Mouse (Mus musculus): Measurements from ENCODE around the gene Gpr4. TPM values are rescaled to one million over a fixed set of nuclear protein-coding genes. Genes with fewer than 3 reads are reported as not detected.

The Gpr4 gene
- total RNA-seq, 2 experiments from 2014 or later = 4.5 to 4.8 TPM

GRCm38 (mm10) chr7:19257390-19258022 is 45.2 kb downstream of the Gpr4 start:
- DNase-seq (ENCODE audit: low spot score in 2 of 2) = peak in 1 of 2 experiments; percentile 39

DNA sequence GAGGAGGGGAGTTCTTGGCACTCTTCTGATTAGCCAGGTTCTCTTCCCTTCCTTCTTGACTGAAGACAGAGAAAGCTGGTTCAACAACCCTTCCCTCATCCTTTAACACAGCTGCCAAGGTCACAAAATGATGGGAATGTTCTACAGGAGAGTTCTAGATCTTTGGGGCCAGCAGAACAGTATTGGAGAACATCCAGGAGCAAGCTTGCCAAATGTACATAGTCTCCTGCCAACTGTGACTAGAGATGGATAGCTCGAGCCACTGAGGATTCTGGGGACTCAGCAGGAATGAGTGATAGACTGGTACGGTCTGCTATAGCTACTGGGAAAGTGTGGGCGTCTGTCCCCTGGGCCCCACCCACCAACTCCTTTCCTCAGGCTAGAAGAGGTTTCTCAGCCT is 46.0 kb downstream of the Gpr4 start:
- no peak for DNase-seq (ENCODE audit: low spot score in 2 of 2)

DNA sequence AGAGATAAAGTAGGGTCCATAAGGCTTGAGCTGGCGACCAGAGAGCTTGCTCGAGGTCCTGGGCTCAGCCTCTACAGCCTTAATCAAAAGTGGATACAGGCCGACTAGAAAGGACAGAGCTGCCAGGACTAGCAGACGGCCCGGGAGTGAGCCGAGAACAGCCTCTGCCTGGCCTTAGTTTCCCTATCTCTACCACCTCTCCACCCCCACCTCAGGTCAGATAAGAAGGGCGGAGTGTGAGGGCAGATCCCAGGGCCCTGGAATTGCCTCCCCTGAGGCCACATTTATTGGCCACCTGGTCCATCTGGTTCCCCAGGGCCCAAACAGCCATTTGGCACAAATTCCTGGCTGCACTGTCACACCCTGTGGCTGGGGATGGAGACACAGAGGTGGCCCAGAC is 52.8 kb downstream of the Gpr4 start:
- DNase-seq (ENCODE audit: low spot score in 2 of 2) = no peak

DNA sequence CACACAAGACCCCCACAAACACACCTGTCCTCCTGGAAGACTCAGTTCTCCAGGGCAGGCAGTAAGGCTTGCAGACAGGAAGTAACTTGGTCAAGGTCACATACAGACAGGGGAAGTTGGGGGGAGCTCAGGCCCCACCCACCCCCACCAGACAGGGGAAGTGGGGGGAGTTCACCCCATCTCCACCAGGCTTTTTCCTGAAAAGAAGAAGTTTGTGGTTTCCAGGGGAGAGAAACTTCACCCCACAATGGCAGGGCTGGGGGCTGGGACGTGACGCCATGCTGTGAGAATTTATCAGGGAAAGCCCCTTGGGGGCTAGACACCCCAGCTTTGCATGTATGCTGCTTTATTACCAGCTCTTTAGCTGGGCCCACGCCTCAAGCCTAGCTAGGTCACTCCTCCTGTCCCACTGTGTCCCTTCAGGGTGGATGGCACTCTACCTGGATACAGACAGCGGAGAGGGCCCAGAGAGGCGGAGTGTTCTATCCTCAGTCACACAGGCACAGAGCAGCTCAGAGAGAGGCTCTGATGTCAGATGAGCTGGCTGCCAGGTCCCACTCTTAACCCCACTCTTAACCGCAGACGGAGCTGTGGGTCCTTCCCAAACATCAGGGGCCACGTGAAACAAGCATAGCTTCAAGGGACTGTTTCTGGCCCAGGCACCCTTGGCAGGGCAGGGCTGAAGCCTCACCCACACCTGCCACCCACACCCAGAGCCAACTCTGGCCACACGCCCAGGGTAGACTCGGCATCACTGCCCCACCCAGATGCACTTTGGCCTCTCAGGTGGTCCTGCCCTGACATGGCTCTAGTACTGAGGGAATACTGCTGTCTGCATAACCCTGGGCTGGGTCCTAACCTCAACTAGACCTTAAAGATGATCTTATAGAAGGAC is 53.8 kb downstream of the Gpr4 start:
- DNase-seq (ENCODE audit: low spot score in 2 of 2) = no peak

DNA sequence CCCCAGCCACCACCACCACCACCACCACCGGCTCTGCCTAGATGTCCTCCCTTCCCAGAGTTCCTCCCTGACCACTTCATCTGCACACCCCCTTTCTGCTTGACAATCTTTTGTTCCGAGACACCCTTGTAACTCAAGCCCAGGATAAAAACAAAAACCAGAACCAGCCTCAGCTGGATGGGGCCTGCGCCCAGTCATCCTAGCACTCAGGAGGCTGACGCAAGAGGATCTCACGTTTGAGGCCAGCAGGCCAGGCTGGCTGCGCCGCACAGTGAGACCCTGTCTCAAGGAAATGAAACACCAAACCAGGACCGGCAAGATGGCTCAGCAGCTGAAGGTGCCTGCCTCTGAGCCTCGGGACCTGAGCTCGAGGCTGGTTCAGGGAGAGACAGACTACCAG is 54.7 kb downstream of the Gpr4 start:
- DNase-seq (ENCODE audit: low spot score in 2 of 2) = no peak

GRCm38 (mm10) chr7:19268993-19269681 is 56.8 kb downstream of the Gpr4 start:
- no peak for DNase-seq (ENCODE audit: low spot score in 2 of 2)

DNA sequence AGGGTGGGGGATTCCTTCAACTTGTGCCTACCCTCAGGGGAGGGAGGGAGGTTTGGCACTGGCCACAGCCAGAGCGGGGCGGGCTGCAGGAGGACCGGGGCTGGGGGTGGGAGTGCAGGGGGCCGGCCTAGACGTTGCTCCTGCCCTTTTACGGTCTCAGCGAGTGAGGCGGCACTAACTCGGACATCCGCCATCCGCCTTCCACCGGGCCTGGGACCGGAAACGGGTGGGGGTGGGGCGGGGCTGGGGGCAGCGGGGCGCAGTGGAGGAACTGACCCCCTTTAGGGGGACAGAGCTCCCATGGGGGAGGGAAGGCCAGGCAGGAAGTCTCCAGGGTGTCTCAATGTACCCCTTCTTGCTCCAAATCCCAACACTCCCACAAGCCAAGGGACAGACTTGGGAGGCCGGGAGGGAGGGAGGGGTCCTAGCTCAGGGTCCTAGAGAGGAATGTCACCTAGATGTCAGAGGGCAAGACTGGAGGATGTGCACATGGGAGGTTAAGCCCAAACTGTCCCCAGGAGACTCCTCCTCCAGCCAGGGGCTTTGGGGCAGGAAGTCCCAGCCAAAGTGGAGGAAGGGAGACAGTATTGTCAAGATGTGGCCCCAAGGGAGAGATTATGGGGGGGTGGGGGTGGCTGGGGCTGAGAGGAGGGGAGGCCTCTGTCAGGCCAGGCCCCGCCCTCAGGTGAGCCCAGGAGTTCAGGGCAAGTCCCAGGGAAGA is 57.5 kb downstream of the Gpr4 start:
- DNase-seq (ENCODE audit: low spot score in 2 of 2) = peak in 1 of 2 experiments; percentile 39

GRCm38 (mm10) chr7:19270509-19271237 is 58.3 kb downstream of the Gpr4 start:
- DNase-seq (ENCODE audit: low spot score in 2 of 2) = no peak

DNA sequence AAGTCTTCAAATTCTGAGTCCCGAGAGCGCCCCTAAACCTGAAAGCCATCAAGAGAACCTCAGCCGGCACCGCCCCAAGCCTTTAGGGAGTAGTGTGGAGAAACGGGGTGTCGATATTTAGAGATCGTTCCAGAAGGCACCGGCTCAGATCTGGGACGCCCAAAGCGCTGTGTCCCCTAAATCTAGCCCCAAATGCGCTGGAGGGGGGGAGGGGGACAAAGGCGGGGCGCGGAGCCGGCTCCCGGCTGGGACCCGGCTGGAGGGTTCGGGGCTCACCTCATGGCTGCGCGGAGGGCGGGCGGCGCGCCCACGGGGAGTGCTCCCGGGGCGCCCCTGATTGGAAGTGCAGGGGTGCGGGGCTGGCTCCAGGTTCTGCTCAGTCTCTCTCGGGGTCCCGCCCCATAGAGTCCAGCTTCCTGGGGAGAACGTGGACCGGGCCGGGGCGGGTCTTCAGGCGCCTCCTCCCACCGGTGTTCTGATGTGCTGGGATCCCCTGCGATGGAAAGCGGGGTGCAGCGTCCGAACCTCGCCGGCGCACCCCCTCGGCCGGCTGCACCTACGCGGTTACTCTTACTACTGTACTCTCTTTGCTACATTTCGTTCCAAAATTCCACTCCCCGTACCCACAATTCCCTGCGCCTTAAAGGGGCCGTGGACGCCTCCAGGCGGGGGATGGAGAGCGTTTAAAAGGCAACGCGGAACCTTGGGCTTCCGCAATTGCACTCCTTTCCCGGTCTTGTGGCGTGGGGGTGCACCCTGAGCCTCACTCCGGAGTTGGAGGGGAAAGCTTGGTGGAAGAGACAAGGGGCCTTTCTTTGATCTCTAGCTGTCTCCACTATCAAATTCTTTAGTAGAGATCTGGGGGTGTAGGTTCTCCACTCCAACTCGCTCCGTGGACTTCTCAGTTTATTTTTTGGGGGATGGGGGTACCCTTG is 59.2 kb downstream of the Gpr4 start, which contains the start of gene Vasp:
Gene Vasp (minus strand): TSS at position 580 of the 935 bp plus-strand sequence.
- DNase-seq (ENCODE audit: low spot score in 2 of 2) = peak; percentile 61 to 77

DNA sequence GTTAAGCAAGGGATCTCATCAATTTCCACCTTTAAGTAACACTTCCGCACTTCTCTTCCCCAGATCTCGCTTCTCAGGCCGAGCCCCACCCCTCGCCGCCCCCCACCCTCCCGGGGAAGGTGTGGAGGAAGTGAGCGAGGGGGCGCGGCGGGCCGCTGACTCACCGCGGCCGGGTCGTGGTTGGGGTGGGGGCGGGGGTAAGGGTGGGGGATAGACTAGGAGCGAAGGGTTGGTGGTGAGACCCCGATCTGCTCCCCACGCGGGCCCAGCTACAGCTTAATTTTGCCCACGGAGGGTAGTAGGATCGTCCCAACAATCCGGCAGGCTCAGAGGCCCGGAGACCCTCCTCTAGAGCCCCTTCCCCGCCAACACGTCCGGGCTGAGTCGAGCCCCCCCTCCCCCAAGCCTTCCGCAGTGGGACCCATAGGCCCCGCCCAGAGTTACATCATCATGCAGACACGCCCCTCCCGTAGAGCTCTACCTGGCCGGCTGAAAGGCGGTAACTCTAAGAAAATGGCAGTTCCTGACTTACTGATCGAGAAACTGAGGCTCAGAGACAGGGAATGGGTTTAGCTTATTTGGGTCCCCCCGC is 59.9 kb downstream of the Gpr4 start:
- peak in 1 of 2 experiments; percentile 50 for DNase-seq (ENCODE audit: low spot score in 2 of 2)

Small RNA genes lying within 50 kb of the gene (microRNA-seq; reads per million reads assigned to microRNA genes)
- gene Mir330 = 419 reads per million, percentile 64 among the genes with 10 or more reads in this experiment

Other genes with a start within 250 kb of the Gpr4 start
- gene Nanos2, start 225.1 kb upstream of the Gpr4 start, total RNA-seq (2021) = under 1 TPM in 1 of 2 experiments, not detected in 1; 0.20 TPM
- 1 to 10 TPM; 7.2 to 8.3 TPM for gene Mypop, start 221.3 kb upstream of the Gpr4 start, total RNA-seq (2021)
- gene Irf2bp1, start 208.5 kb upstream of the Gpr4 start, total RNA-seq (2021) = 10 to 100 TPM; 44.3 to 49.1 TPM
- 1 to 10 TPM in 1 of 2 experiments, under 1 TPM in 1; 0.50 to 4.5 TPM for gene Foxa3, start 189.0 kb upstream of the Gpr4 start, total RNA-seq (2021)
- 100 to 1,000 TPM; 109 to 119 TPM for gene Sympk, start 188.2 kb upstream of the Gpr4 start, total RNA-seq (2021)
- not detected for gene Rsph6a, start 157.8 kb upstream of the Gpr4 start, total RNA-seq (2021)
- 10 to 100 TPM; 67.0 to 70.3 TPM for gene Dmwd, start 136.3 kb upstream of the Gpr4 start, total RNA-seq (2021)
- gene Dmpk, start 128.7 kb upstream of the Gpr4 start, total RNA-seq (2021) = 10 to 100 TPM; 70.0 to 74.7 TPM
- 10 to 100 TPM; 23.4 to 25.3 TPM for gene Six5, start 117.9 kb upstream of the Gpr4 start, total RNA-seq (2021)
- under 1 TPM; 0.59 to 0.98 TPM for gene Gm4969, start 94.2 kb upstream of the Gpr4 start, total RNA-seq (2021)
- 10 to 100 TPM; 13.7 to 14.6 TPM for gene Fbxo46, start 92.7 kb upstream of the Gpr4 start, total RNA-seq (2021)
- gene Qpctl, start 63.2 kb upstream of the Gpr4 start, total RNA-seq (2021) = 10 to 100 TPM; 16.1 TPM
- 100 to 1,000 TPM; 111 to 116 TPM for gene Snrpd2, start 62.8 kb upstream of the Gpr4 start, total RNA-seq (2021)
- 1 to 10 TPM; 1.9 to 2.5 TPM for gene Gipr, start 46.4 kb upstream of the Gpr4 start, total RNA-seq (2021)
- 10 to 100 TPM; 44.8 to 46.7 TPM for gene Eml2, start 36.1 kb upstream of the Gpr4 start, total RNA-seq (2021)
- 10 to 100 TPM; 23.6 to 24.1 TPM for gene Opa3, start 15.8 kb downstream of the Gpr4 start, total RNA-seq (2021)
- 10 to 100 TPM; 83.7 to 89.3 TPM for gene Vasp, start 59.3 kb downstream of the Gpr4 start, total RNA-seq (2021)
- gene Ppm1n, start 67.5 kb downstream of the Gpr4 start, total RNA-seq (2021) = under 1 TPM in 1 of 2 experiments, not detected in 1; 0.39 TPM
- gene Rtn2, start 70.1 kb downstream of the Gpr4 start, total RNA-seq (2021) = 10 to 100 TPM; 19.3 to 28.8 TPM
- under 1 TPM; 0.85 to 0.98 TPM for gene Fosb, start 97.5 kb downstream of the Gpr4 start, total RNA-seq (2021)
- gene Ercc1, start 132.2 kb downstream of the Gpr4 start, total RNA-seq (2021) = 10 to 100 TPM; 38.6 to 45.2 TPM
- 10 to 100 TPM; 14.1 to 16.1 TPM for gene Cd3eap, start 146.9 kb downstream of the Gpr4 start, total RNA-seq (2021)
- gene Ppp1r13l, start 147.2 kb downstream of the Gpr4 start, total RNA-seq (2021) = 1 to 10 TPM; 9.1 to 9.6 TPM
- gene Ercc2, start 169.5 kb downstream of the Gpr4 start, total RNA-seq (2021) = 10 to 100 TPM; 39.6 to 41.6 TPM
- gene Klc3, start 191.6 kb downstream of the Gpr4 start, total RNA-seq (2021) = 1 to 10 TPM; 2.6 to 3.9 TPM
- 100 to 1,000 TPM; 103 to 234 TPM for gene Ckm, start 192.2 kb downstream of the Gpr4 start, total RNA-seq (2021)
- gene Mark4, start 246.3 kb downstream of the Gpr4 start, total RNA-seq (2021) = 10 to 100 TPM; 47.7 to 51.6 TPM

Data from adrenal gland, postnatal 4 days (tissue).